Mouse (Mus musculus) heart, embryonic 11.5 days (tissue): ENCODE results near the gene Arl3. TPM values are rescaled to one million over a fixed set of nuclear protein-coding genes. Genes with fewer than 3 reads are reported as not detected.

Experiments
- ATAC-seq: fragments of 200-750 bp; cut with Nextera tagmentation; replicated peaks from 2 replicates; pipeline ENCODE4 v1.8.0; 2017; ENCODE audit warnings: moderate library complexity; ENCODE audit not compliant: insufficient number of reproducible peaks, low FRiP score, low TSS enrichment
- H3K27ac ChIP-seq: fragments of 300-500 bp; sonication (generic); 2 replicates; pipeline ENCODE4 v1.5.1; 2014; ENCODE audit warnings: mild to moderate bottlenecking, low read depth, low read length
- H3K27me3 ChIP-seq: fragments of 300-500 bp; sonication (generic); 2 replicates; pipeline ENCODE4 v1.6.1; 2014; ENCODE audit warnings: mild to moderate bottlenecking, low read length, mixed read lengths; ENCODE audit not compliant: control insufficient read depth, insufficient read depth
- H3K36me3 ChIP-seq: fragments of 300-500 bp; sonication (generic); 2 replicates; pipeline ENCODE4 v1.6.1; 2014; ENCODE audit warnings: mild to moderate bottlenecking, low read length, moderate library complexity, mixed read lengths; ENCODE audit not compliant: control insufficient read depth, insufficient read depth
- H3K4me1 ChIP-seq: fragments of 300-500 bp; sonication (generic); 2 replicates; pipeline ENCODE4 v1.6.1; 2014; ENCODE audit warnings: low read length; ENCODE audit not compliant: control insufficient read depth, insufficient read depth
- H3K4me2 ChIP-seq: fragments of 300-500 bp; sonication (generic); 2 replicates; pipeline ENCODE4 v1.6.1; 2014; ENCODE audit warnings: mild to moderate bottlenecking, moderate library complexity
- H3K4me3 ChIP-seq: fragments of 300-500 bp; sonication (generic); 2 replicates; pipeline ENCODE4 v1.5.1; 2014; ENCODE audit warnings: low read depth, low read length
- H3K9ac ChIP-seq: fragments of 300-500 bp; sonication (generic); 2 replicates; pipeline ENCODE4 v1.6.1; 2014; ENCODE audit warnings: mild to moderate bottlenecking, low read depth, low read length, moderate library complexity
- H3K9me3 ChIP-seq: fragments of 300-500 bp; sonication (generic); replicated peaks from 2 replicates; pipeline ENCODE4 v1.6.1; 2016; ENCODE audit warnings: low read length; ENCODE audit not compliant: control insufficient read depth
- WGBS: fragments of 180-500 bp; shearing (Covaris S2); extraction: QIAGEN DNeasy Blood & Tissue Kit; methylation state at CpG from one replicate; pipeline ENCODE4 v1.1.7; 2014; ENCODE audit not compliant: insufficient replicate concordance; 5-methylcytosine and 5-hydroxymethylcytosine counted together
- polyA plus RNA-seq: library from polyadenylated mRNA; unstranded; fragments of >200 nt; fragmentation: Nextera tagmentation; extraction: Ambion mirVana; gene quantifications from 2 replicates; pipeline ENCODE4 v1.2.1, GENCODE M21; 2014

Arl3 gene
- polyA plus RNA-seq, 1 experiment from 2014 or later: 83.5 TPM

GRCm38 (mm10) chr19:46501401-46502068 is 71.5 kb downstream of the Arl3 start, which contains the start of gene Trim8:
Gene Trim8, plus strand, starts transcription at chr19:46501702.
- Histone ChIP-seq H3K4me3 (peak within 1 kb of the TSS; percentile 85), H3K9me3 (no peaks in the 10 kb centered on the region), H3K4me2 (peak within 1 kb of the TSS; percentile 98), H3K4me1 (peaks cover 25% of the 10 kb centered on the region), H3K27ac (peak within 1 kb of the TSS; percentile 99), H3K36me3 (peaks cover 7% of the 10 kb centered on the region), H3K27me3 (no peaks in the 10 kb centered on the region), H3K9ac (peak within 1 kb of the TSS; percentile 98)
- peak; percentile 39 for ATAC-seq
- WGBS: under 1% methylated on average over 45 of the region's 64 CpGs

GRCm38 (mm10) chr19:46500581-46501341 is 72.2 kb downstream of the Arl3 start:
- peak overlapping the region; percentile 79 for H3K9ac ChIP-seq
- no peaks in the 10 kb centered on the region for H3K9me3 ChIP-seq
- no peak for ATAC-seq
- peaks cover 3% of the 10 kb centered on the region for H3K36me3 ChIP-seq
- WGBS: under 1% methylated on average over 43 of the region's 50 CpGs
- peak overlapping the region; percentile 85 for H3K4me3 ChIP-seq
- H3K27me3 ChIP-seq: no peaks in the 10 kb centered on the region
- H3K4me2 ChIP-seq: peak overlapping the region; percentile 98
- peak overlapping the region; percentile 99 for H3K27ac ChIP-seq
- peaks cover 17% of the 10 kb centered on the region for H3K4me1 ChIP-seq

- Histone ChIP-seq H3K4me1 (peaks cover 9% of the 10 kb centered on the region), H3K27me3 (no peaks in the 10 kb centered on the region), H3K4me3 (peak overlapping the region; percentile 85), H3K9me3 (no peaks in the 10 kb centered on the region), H3K9ac (peak overlapping the region; percentile 79), H3K36me3 (no peaks in the 10 kb centered on the region), H3K27ac (peak overlapping the region; percentile 99), H3K4me2 (peak overlapping the region; percentile 98)
- peak; percentile 77 for ATAC-seq
- under 1% methylated on average over 47 of the region's 52 CpGs for WGBS
Observed at GRCm38 (mm10) chr19:46499836-46500580, 73.0 kb downstream of the Arl3 start.

- no peaks in the 10 kb centered on the region for H3K9me3 ChIP-seq
- peak overlapping the region; percentile 58; the same call in 1 of the 2 replicates for H3K27ac ChIP-seq
- no peaks in the 10 kb centered on the region for H3K36me3 ChIP-seq
- H3K4me2 ChIP-seq: peak overlapping the region; percentile 59
- no peaks in the 10 kb centered on the region for H3K27me3 ChIP-seq
- H3K4me1 ChIP-seq: peaks cover 4% of the 10 kb centered on the region
- ATAC-seq: no peak
- peak overlapping the region; percentile 58 for H3K9ac ChIP-seq
- H3K4me3 ChIP-seq: peak overlapping the region; percentile 85
- 5% methylated on average over 3 of the region's 3 CpGs for WGBS
Observed at GRCm38 (mm10) chr19:46499539-46499835, 73.5 kb downstream of the Arl3 start.

GRCm38 (mm10) chr19:46497230-46497629 is 75.8 kb downstream of the Arl3 start:
- Histone ChIP-seq H3K36me3 (no peaks in the 10 kb centered on the region), H3K27ac (no peak overlapping the region), H3K27me3 (no peaks in the 10 kb centered on the region), H3K9ac (no peak overlapping the region), H3K4me2 (no peak overlapping the region), H3K4me1 (no peaks in the 10 kb centered on the region), H3K9me3 (no peaks in the 10 kb centered on the region), H3K4me3 (no peak overlapping the region)
- ATAC-seq: no peak
- 60% methylated on average over 2 of the region's 2 CpGs for WGBS

- no peak for ATAC-seq
- H3K4me2 ChIP-seq: no peak overlapping the region
- 77% methylated on average over 8 of the region's 8 CpGs for WGBS
Observed at GRCm38 (mm10) chr19:46495136-46495535, 77.9 kb downstream of the Arl3 start.

GRCm38 (mm10) chr19:46490634-46491033 is 82.4 kb downstream of the Arl3 start:
- no peak overlapping the region for H3K27ac ChIP-seq

More at GRCm38 (mm10) chr19:46495136-46495535, 77.9 kb downstream of the Arl3 start:
- Histone ChIP-seq H3K27ac (no peak overlapping the region), H3K36me3 (no peaks in the 10 kb centered on the region), H3K27me3 (no peaks in the 10 kb centered on the region), H3K4me1 (peaks cover 5% of the 10 kb centered on the region), H3K4me3 (no peak overlapping the region), H3K9ac (no peak overlapping the region), H3K9me3 (no peaks in the 10 kb centered on the region)

GRCm38 (mm10) chr19:46489448-46489847 is 83.5 kb downstream of the Arl3 start:
- Histone ChIP-seq H3K4me1 (peaks cover 49% of the 10 kb centered on the region), H3K36me3 (peaks cover 5% of the 10 kb centered on the region; the same call in 1 of the 2 replicates), H3K27ac (no peak overlapping the region), H3K4me3 (no peak overlapping the region), H3K4me2 (no peak overlapping the region), H3K9me3 (no peaks in the 10 kb centered on the region), H3K27me3 (no peaks in the 10 kb centered on the region), H3K9ac (no peak overlapping the region)
- ATAC-seq: no peak
- WGBS: 94% methylated on average over 1 of the region's 1 CpGs

More at GRCm38 (mm10) chr19:46490634-46491033, 82.4 kb downstream of the Arl3 start:
- no peak for ATAC-seq
- Histone ChIP-seq H3K4me1 (peaks cover 37% of the 10 kb centered on the region), H3K36me3 (peaks cover 4% of the 10 kb centered on the region; the same call in 1 of the 2 replicates), H3K9me3 (no peaks in the 10 kb centered on the region), H3K4me3 (no peak overlapping the region), H3K4me2 (no peak overlapping the region), H3K27me3 (no peaks in the 10 kb centered on the region), H3K9ac (no peak overlapping the region)
- WGBS: 0% methylated on average over 2 of the region's 2 CpGs
